Mouse (Mus musculus) limb, embryonic 13.5 days (tissue): ENCODE results near the gene Ptgr2. TPM values are rescaled to one million over a fixed set of nuclear protein-coding genes. Genes with fewer than 3 reads are reported as not detected.

Experiments used
- polyA plus RNA-seq: library from polyadenylated mRNA; unstranded; fragments of >200 nt; fragmentation: Nextera tagmentation; extraction: Ambion mirVana; gene quantifications from 2 replicates; pipeline ENCODE4 v1.2.1, GENCODE M21; 2015

Gene Ptgr2
- polyA plus RNA-seq, 1 experiment from 2014 or later, result 12.1 TPM

Other genes with a start within 250 kb of the Ptgr2 start
- gene Acot4, start 246.9 kb upstream of the Ptgr2 start, polyA plus RNA-seq, result 0.23 and 0.63 TPM in 2 replicates
- not detected in 2 replicates for gene Gm49366, start 246.3 kb upstream of the Ptgr2 start, polyA plus RNA-seq
- gene Acot3, start 233.1 kb upstream of the Ptgr2 start, polyA plus RNA-seq, result 0.17 and 0.20 TPM in 2 replicates
- not detected in 2 replicates for gene Acot5, start 215.9 kb upstream of the Ptgr2 start, polyA plus RNA-seq
- 1.1 and 1.3 TPM in 2 replicates for gene Acot6, start 184.6 kb upstream of the Ptgr2 start, polyA plus RNA-seq
- gene Dnal1, start 170.9 kb upstream of the Ptgr2 start, polyA plus RNA-seq, result 6.1 and 7.8 TPM in 2 replicates
- gene Pnma1, start 136.7 kb upstream of the Ptgr2 start, polyA plus RNA-seq, result 1.0 and 1.4 TPM in 2 replicates
- gene Elmsan1, start 66.4 kb upstream of the Ptgr2 start, polyA plus RNA-seq, result 8.9 and 9.9 TPM in 2 replicates
- gene Zfp410, start 31.6 kb downstream of the Ptgr2 start, polyA plus RNA-seq, result 97.3 and 102 TPM in 2 replicates
- 47.4 and 50.7 TPM in 2 replicates for gene Coq6, start 76.4 kb downstream of the Ptgr2 start, polyA plus RNA-seq
- gene Fam161b, start 76.6 kb downstream of the Ptgr2 start, polyA plus RNA-seq, result 3.8 and 4.5 TPM in 2 replicates
- gene Entpd5, start 123.8 kb downstream of the Ptgr2 start, polyA plus RNA-seq, result 10.2 and 11.6 TPM in 2 replicates
- gene Bbof1, start 123.8 kb downstream of the Ptgr2 start, polyA plus RNA-seq, result 1.0 and 1.3 TPM in 2 replicates
- gene Rnf113a2, start 132.0 kb downstream of the Ptgr2 start, polyA plus RNA-seq, result 27.8 and 27.9 TPM in 2 replicates
- gene Aldh6a1, start 165.8 kb downstream of the Ptgr2 start, polyA plus RNA-seq, result 35.6 and 36.5 TPM in 2 replicates
- 26.8 and 27.5 TPM in 2 replicates for gene Lin52, start 166.2 kb downstream of the Ptgr2 start, polyA plus RNA-seq